Mouse (Mus musculus) heart, embryonic 15.5 days (tissue): Measurements from ENCODE around the gene Smchd1. TPM values are rescaled to one million over a fixed set of nuclear protein-coding genes. Genes with fewer than 3 reads are reported as not detected.
"Not testable (repeated sequence)": the region's sequence is repeated elsewhere in the genome, so short reads cannot be mapped to it uniquely, and the experiment has no call there.

Experiments used
- ATAC-seq: fragments of 200-750 bp; cut with Nextera tagmentation; replicated peaks from 2 replicates; pipeline ENCODE4 v1.8.0; 2017; ENCODE audit warnings: low read depth, moderate TSS enrichment; ENCODE audit not compliant: insufficient number of reproducible peaks, insufficient read depth, low FRiP score
- H3K27ac ChIP-seq: fragments of 300-500 bp; sonication (generic); 2 replicates; pipeline ENCODE4 v1.5.1; 2015; ENCODE audit warnings: mild to moderate bottlenecking, inconsistent platforms
- H3K27me3 ChIP-seq: fragments of 300-500 bp; sonication (generic); 2 replicates; pipeline ENCODE4 v1.6.1; 2015; ENCODE audit warnings: inconsistent platforms
- H3K36me3 ChIP-seq: fragments of 300-500 bp; sonication (generic); 2 replicates; pipeline ENCODE4 v1.6.1; 2015; ENCODE audit warnings: mild to moderate bottlenecking, inconsistent platforms
- H3K4me1 ChIP-seq: fragments of 300-500 bp; sonication (generic); replicated peaks from 2 replicates; pipeline ENCODE4 v1.6.1; 2015; ENCODE audit warnings: inconsistent platforms
- H3K4me2 ChIP-seq: fragments of 300-500 bp; sonication (generic); 2 replicates; pipeline ENCODE4 v1.6.1; 2015; ENCODE audit warnings: inconsistent platforms, mild to moderate bottlenecking, moderate library complexity
- H3K4me3 ChIP-seq: fragments of 300-500 bp; sonication (generic); 2 replicates; pipeline ENCODE4 v1.5.1; 2015; ENCODE audit warnings: mild to moderate bottlenecking, inconsistent platforms
- H3K9ac ChIP-seq: fragments of 300-500 bp; sonication (generic); 2 replicates; pipeline ENCODE4 v1.6.1; 2015; ENCODE audit warnings: mild to moderate bottlenecking, inconsistent platforms
- H3K9me3 ChIP-seq: fragments of 300-500 bp; sonication (generic); replicated peaks from 2 replicates; pipeline ENCODE4 v1.6.1; 2016; ENCODE audit warnings: inconsistent platforms
- WGBS: fragments of 180-500 bp; shearing (Covaris S2); methylation state at CpG from one replicate; pipeline ENCODE4 v1.1.7; 2015; ENCODE audit warnings: mixed read lengths; 5-methylcytosine and 5-hydroxymethylcytosine counted together
- polyA plus RNA-seq: library from polyadenylated mRNA; unstranded; fragments of >200 nt; fragmentation: Nextera tagmentation; extraction: Ambion mirVana; gene quantifications from 2 replicates; pipeline ENCODE4 v1.2.1, GENCODE M21; 2015

The Smchd1 gene
- polyA plus RNA-seq, 1 experiment from 2014 or later: 33.3 TPM

DNA sequence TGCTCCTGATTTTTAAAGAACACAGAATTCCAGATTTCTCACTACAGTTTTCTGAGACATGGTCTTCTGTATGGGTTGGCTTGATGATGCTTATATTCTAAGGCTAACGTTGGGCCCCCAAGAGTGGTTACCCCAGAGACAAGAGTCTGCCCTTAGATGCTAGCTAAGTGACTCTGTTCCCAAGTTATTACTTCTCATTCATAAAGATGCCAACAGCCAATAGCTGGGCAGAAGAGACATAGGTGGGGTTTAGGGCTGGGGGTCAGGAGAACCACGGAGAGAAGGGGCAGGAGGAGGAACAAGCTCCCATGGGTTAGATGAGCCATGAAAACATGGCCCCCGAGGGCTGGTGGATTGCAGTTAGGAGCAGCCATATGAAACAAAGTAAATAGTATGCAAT lies 133.1 kb downstream of the Smchd1 start:
- Histone ChIP-seq H3K9ac (no peak overlapping the region), H3K27me3 (no peaks in the 10 kb centered on the region), H3K27ac (no peak overlapping the region), H3K4me1 (no peaks in the 10 kb centered on the region), H3K4me2 (no peak overlapping the region), H3K9me3 (no peaks in the 10 kb centered on the region), H3K36me3 (peaks cover 27% of the 10 kb centered on the region), H3K4me3 (no peak overlapping the region)
- WGBS: 85% methylated on average over 3 of the region's 3 CpGs
- ATAC-seq: no peak

DNA sequence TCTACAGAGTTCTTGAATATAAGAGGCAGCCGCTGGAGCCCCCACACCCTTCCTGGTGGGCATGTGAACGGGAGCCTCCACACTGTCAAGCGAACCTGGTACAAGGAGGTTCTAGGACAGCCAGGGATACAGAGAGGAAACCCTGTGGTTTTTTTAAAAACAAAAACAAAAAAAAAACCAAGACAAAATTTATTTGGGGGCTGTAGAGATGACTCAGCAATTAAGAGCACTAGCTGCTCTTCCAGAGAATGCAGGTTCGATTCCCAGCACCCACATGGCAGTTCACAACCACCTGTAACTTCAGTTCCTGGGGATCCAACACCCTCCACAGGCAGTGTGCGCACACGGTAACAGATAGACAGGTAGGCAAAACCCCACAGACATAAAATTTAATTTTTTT lies 136.5 kb downstream of the Smchd1 start:
- Histone ChIP-seq H3K27me3 (no peaks in the 10 kb centered on the region), H3K9me3 (no peaks in the 10 kb centered on the region), H3K4me1 (no peaks in the 10 kb centered on the region), H3K4me2 (no peak overlapping the region), H3K27ac (no peak overlapping the region), H3K36me3 (peaks cover under 1% of the 10 kb centered on the region; the same call in 1 of the 2 replicates), H3K4me3 (no peak overlapping the region), H3K9ac (no peak overlapping the region)
- no peak for ATAC-seq
- 93% methylated on average over 6 of the region's 6 CpGs for WGBS

DNA sequence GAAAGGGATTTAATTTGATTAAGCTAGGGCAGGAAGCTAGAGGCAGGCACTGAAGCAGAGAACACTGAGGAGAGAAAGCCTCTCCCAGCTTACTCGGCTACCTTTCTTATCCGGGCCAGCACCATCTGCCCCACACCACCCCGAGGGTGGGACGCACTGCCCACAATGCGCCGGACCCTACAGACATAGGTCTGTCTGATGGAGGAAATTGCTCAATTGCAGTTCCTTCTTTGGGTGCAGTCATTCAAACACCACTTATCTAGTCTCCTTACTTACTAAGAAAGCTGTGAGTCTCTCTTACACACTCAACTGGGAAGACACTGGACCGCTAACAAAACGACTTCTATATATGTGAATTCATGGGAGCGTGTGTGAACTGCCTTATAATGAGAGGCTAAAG lies 137.6 kb downstream of the Smchd1 start:
- Histone ChIP-seq H3K27me3 (no peaks in the 10 kb centered on the region), H3K4me1 (0 out of 2 replicates have a peak, but pooled peaks cover 1% of the 10 kb centered on the region), H3K36me3 (no peaks in the 10 kb centered on the region), H3K27ac (no peak overlapping the region), H3K9ac (no peak overlapping the region), H3K4me3 (no peak overlapping the region), H3K9me3 (no peaks in the 10 kb centered on the region), H3K4me2 (no peak overlapping the region)
- no peak for ATAC-seq
- 86% methylated on average over 9 of the region's 9 CpGs for WGBS

DNA sequence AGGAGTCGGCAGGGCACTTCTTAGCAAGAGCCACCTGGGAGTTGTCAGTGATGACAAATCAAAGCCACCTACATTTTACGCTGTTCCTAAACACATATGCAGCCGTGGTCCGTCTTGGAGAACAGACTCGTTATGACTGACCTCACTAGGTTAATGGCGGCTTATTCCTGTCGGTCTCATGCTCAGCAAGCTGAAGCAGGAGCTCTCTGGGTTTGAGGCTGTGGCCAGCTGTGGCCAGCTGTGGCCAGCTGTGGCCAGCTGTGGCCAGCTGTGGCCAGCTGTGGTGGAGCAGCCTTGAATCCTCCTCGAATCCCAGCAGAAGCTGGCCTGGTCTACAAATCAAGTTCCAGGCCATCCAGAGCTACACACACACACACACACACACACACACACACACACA lies 138.7 kb downstream of the Smchd1 start:
- Histone ChIP-seq H3K27ac (no peak overlapping the region), H3K9ac (no peak overlapping the region), H3K4me3 (no peak overlapping the region), H3K36me3 (no peaks in the 10 kb centered on the region), H3K4me2 (no peak overlapping the region), H3K9me3 (no peaks in the 10 kb centered on the region), H3K27me3 (no peaks in the 10 kb centered on the region), H3K4me1 (0 out of 2 replicates have a peak, but pooled peaks cover 7% of the 10 kb centered on the region)
- no peak for ATAC-seq
- 68% methylated on average over 8 of the region's 8 CpGs for WGBS

DNA sequence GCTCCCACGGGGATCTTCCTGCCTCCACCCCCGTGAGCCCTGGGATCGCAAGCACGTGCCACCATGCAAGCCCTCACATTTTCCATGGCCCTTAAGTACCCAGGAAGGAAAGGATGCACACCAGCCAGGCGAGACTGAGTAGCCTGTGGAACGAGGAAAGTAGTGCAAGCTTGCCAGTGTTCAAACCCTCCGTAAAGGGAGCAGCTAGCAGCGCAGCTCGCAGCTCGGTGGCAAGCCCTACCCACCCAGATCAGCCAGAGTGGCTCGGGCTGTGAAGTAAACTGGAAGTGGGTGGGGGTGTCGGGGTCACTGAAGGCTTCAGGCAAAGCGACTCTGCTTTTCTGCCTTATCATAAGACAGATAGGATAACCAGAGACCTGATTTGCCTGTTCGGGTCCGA lies 142.8 kb downstream of the Smchd1 start:
- peak; percentile 53; the same call in 1 of the 2 replicates for ATAC-seq
- Histone ChIP-seq H3K27ac (no peak overlapping the region), H3K27me3 (no peaks in the 10 kb centered on the region), H3K4me3 (peak overlapping the region; percentile 10; the same call in 1 of the 2 replicates), H3K9ac (no peak overlapping the region), H3K36me3 (no peaks in the 10 kb centered on the region), H3K4me1 (0 out of 2 replicates have a peak, but pooled peaks cover 7% of the 10 kb centered on the region), H3K9me3 (no peaks in the 10 kb centered on the region), H3K4me2 (peak overlapping the region; percentile 39)
- 22% methylated on average over 15 of the region's 15 CpGs for WGBS

DNA sequence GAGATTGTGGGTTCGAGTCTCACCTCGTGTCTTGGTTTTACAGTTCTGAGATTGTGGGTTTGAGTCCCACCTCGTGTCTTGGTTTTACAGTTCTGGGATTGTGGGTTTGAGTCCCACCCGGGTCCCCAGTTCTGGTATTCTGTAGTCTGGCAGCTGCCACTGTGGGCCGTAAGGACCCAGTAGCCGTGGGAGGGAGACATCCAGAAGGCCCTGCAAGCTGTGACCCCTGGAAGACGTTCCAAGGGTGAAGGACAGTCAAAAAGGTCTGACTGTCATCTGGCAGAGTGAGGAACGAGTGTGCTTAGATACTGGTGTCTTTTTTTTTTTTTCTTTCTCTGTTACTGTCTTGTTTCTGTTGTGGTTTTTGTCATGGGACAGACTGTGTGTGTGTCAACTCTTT lies 154.4 kb downstream of the Smchd1 start:
- H3K9me3 ChIP-seq, H3K9ac ChIP-seq, H3K4me3 ChIP-seq, ATAC-seq, H3K27ac ChIP-seq, H3K27me3 ChIP-seq, H3K4me1 ChIP-seq, H3K4me2 ChIP-seq, H3K36me3 ChIP-seq: not testable (repeated sequence)
- WGBS: 78% methylated on average over 8 of the region's 8 CpGs

DNA sequence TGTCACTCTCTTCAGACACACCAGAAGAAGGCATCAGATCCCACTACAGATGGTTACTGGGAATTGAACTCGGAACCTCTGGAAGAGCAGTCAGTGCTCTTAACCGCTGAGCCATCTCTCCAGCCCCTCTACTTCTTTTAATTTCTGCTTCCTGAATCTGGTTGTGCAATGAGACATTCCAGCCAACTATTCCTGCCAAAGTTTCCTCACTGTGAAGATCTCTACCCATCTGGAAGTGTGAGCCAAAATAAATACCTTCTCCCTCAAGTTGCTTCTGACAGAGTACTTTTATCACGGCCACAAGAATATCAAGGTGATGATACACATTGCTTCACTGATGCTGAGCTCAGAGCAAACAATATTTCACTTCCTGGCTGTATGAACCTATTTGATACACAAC lies 155.8 kb downstream of the Smchd1 start:
- H3K4me3 ChIP-seq: no peak overlapping the region
- 73% methylated on average over 3 of the region's 3 CpGs for WGBS
- H3K9me3 ChIP-seq: no peaks in the 10 kb centered on the region
- no peaks in the 10 kb centered on the region for H3K36me3 ChIP-seq
- H3K27ac ChIP-seq: no peak overlapping the region
- no peak overlapping the region for H3K4me2 ChIP-seq
- no peak overlapping the region for H3K9ac ChIP-seq
- no peaks in the 10 kb centered on the region for H3K4me1 ChIP-seq
- H3K27me3 ChIP-seq: no peaks in the 10 kb centered on the region
- no peak for ATAC-seq

DNA sequence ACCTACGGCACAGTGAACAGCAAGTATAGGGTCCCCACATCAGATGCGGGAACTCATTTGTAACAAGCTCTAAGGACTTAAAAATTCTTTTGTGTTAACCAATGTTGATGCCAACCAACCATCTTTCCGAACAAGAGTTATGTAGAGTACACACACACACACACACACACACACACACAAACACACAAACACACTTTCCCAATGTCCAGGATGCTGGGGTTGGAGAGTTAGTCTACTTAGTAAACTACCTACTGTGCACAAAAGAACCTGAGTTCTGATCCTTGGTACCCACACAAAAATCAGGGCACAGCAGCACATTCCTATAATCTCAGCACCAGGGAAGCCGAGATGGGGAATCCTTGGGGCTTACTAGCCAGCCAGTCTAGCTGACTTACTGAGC lies 157.6 kb downstream of the Smchd1 start:
- H3K36me3 ChIP-seq: no peaks in the 10 kb centered on the region
- H3K9me3 ChIP-seq: no peaks in the 10 kb centered on the region
- no peak overlapping the region for H3K4me3 ChIP-seq
- H3K9ac ChIP-seq: no peak overlapping the region
- H3K27me3 ChIP-seq: 0 out of 2 replicates have a peak, but pooled peaks cover 2% of the 10 kb centered on the region
- H3K4me1 ChIP-seq: no peaks in the 10 kb centered on the region
- H3K4me2 ChIP-seq: no peak overlapping the region
- no peak overlapping the region for H3K27ac ChIP-seq
- no peak for ATAC-seq
- 90% methylated on average over 4 of the region's 4 CpGs for WGBS

DNA sequence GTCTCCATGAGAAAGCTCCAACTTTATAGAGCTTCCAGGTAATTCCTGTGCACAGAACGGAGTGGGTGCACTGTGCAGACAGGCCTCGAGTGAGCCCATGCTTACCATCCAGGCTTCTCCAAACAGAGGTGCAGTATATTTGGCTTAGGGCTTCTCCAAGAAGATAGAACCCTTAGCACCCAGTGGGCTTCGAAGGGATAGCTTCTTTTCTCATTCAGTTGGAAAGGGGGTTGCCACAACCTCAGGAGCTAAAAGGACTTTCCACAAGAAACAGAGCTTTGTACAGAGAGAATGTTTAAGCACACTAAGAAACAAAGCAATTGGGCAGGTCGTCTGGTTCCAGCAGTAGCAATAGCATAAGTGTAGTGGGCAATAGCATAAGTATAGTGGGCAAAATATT lies 160.8 kb downstream of the Smchd1 start:
- Histone ChIP-seq H3K27me3 (peaks cover 14% of the 10 kb centered on the region; the same call in 1 of the 2 replicates), H3K36me3 (no peaks in the 10 kb centered on the region), H3K27ac (no peak overlapping the region), H3K9me3 (no peaks in the 10 kb centered on the region), H3K4me3 (no peak overlapping the region), H3K4me1 (peaks cover 19% of the 10 kb centered on the region), H3K9ac (no peak overlapping the region), H3K4me2 (no peak overlapping the region)
- no peak for ATAC-seq
- WGBS: 72% methylated on average over 4 of the region's 4 CpGs

DNA sequence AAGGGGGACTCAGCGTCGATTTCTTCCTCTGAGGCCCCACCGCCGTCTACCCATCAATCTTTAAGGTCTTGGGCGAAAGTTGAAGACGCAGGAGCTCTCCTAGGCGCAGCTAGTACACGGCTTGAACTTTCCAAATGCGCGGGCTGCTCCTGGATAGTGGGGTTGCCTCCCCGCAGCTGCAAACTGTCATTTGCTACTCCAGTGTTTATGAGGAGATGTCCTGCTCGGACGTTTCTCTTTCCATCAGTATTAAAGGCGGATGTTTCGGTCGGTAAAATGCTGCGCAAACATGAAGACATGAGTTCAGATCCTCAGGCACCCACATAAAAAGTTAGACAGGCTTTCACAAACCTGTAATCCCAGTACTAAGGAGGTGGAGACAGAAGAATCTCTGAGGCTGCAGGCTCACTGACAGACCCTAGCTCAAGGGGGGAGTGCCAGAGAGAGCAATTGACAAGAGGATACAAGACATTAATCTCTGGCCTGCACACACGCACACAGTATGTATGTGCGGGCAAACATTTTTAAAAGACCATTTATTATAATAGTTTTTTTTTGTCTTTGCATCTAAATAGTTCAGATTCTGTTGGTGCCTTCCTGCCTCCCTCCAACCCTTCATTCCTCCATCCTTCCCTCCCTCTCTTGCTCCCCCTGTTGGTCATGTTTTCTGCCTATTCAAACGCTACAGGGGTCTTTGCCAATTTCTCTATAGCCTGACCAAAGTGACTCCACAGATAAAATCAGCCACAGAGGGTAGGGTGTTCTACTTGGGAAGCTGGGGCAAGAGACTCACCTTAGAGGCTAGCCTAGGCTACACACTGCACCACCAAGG lies 163.6 kb downstream of the Smchd1 start, which contains the start of gene Emilin2:
Emilin2 (minus strand) TSS at position 639 of the 832 bp plus-strand sequence.
- Histone ChIP-seq H3K9me3 (no peaks in the 10 kb centered on the region), H3K4me2 (peak within 1 kb of the TSS; percentile 99), H3K27me3 (peaks cover 14% of the 10 kb centered on the region; the same call in 1 of the 2 replicates), H3K9ac (peak within 1 kb of the TSS; percentile 77), H3K4me3 (peak within 1 kb of the TSS; percentile 73), H3K36me3 (no peaks in the 10 kb centered on the region), H3K27ac (0 out of 2 replicates have a peak within 1 kb of the TSS, but pooled peaks have one; percentile 8), H3K4me1 (peaks cover 36% of the 10 kb centered on the region)
- no peak for ATAC-seq
- WGBS: 8% methylated on average over 20 of the region's 20 CpGs

DNA sequence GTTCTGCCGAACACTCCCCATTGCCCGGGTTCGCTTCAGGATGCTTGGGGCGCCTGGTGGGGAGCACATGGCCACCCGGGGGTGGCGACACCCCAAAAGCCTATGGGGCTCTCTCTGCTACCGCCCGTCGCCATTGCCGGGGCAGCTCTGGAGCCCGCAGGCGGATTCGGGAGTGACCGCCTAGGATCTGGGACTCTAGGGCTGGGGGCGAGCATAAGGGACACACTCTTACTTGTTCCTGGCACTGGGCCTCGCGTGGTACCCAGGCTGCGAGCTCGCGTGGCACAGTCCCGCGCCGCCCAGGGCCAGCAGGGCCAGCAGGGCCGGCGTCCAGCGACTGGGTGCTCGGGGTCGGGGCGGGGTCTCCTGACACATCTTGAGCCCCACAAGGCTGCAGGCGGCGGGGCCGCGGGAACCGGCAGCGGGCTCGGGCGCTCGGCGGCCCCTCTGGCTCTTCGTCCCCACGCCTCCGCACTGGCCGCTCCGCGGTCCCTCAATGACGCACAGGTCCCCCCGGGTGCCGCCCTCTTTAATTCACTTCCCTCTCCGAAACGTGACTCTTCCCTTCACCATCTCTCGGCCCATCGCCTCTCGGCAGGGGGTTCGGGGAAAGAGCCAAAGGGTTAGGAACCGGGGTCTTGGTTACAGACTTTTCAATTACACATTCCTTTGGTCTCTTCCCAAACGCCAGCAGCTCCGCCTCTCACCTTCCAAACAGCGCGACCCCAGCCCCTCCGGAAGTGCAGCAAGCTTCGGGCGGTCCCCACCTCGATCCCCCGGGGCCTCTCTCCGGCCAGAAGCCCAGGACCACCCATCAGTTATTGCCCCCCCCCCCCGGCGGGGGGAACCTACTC lies 164.4 kb downstream of the Smchd1 start:
- peak overlapping the region; percentile 73 for H3K4me3 ChIP-seq
- H3K36me3 ChIP-seq: no peaks in the 10 kb centered on the region
- peaks cover 14% of the 10 kb centered on the region; the same call in 1 of the 2 replicates for H3K27me3 ChIP-seq
- H3K4me1 ChIP-seq: peaks cover 36% of the 10 kb centered on the region
- H3K9ac ChIP-seq: peak overlapping the region; percentile 77
- WGBS: under 1% methylated on average over 67 of the region's 67 CpGs
- 0 out of 2 replicates have a peak overlapping the region, but pooled peaks have one; percentile 8 for H3K27ac ChIP-seq
- peak; percentile 20; the same call in 1 of the 2 replicates for ATAC-seq
- H3K4me2 ChIP-seq: peak overlapping the region; percentile 99
- no peaks in the 10 kb centered on the region for H3K9me3 ChIP-seq
